Mouse (Mus musculus): Measurements from ENCODE around the gene Dvl2. TPM values are rescaled to one million over a fixed set of nuclear protein-coding genes. Genes with fewer than 3 reads are reported as not detected.

Gene Dvl2
- polyA plus RNA-seq, 1 experiment = 59.6 TPM

GRCm38 (mm10) chr11:69996161-69997061 lies 4.0 kb upstream of the Dvl2 start:
- TF ChIP-seq GATA1 (IDR thresholded peaks at IDR 0.05; ENCODE audit: low read length) = no peak

DNA sequence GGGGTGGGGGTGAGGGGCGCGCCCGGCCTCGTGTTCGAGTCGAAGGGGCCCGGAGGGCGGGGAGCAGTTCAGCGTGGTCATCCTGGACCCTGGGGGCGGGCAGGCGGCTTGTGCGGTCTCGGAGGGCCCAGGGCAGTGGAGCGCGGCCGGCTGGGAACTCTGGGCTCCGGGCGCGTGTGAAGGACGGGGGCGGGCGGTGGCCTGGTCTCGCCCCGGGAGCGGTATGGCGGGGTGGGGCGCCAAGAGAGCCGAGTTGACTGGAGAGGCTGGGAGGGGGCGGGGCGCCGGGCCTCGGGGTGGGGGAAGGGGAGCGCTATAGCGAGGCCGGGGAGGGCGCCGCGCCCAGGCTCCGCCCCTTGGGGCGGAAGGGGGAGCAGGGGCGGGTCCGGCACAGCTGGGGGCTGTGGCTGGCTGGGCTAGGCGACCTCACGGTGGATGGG lies 3.3 kb upstream of the Dvl2 start:
- no peak for TF ChIP-seq GATA1 (IDR thresholded peaks at IDR 0.05; ENCODE audit: low read length)

DNA sequence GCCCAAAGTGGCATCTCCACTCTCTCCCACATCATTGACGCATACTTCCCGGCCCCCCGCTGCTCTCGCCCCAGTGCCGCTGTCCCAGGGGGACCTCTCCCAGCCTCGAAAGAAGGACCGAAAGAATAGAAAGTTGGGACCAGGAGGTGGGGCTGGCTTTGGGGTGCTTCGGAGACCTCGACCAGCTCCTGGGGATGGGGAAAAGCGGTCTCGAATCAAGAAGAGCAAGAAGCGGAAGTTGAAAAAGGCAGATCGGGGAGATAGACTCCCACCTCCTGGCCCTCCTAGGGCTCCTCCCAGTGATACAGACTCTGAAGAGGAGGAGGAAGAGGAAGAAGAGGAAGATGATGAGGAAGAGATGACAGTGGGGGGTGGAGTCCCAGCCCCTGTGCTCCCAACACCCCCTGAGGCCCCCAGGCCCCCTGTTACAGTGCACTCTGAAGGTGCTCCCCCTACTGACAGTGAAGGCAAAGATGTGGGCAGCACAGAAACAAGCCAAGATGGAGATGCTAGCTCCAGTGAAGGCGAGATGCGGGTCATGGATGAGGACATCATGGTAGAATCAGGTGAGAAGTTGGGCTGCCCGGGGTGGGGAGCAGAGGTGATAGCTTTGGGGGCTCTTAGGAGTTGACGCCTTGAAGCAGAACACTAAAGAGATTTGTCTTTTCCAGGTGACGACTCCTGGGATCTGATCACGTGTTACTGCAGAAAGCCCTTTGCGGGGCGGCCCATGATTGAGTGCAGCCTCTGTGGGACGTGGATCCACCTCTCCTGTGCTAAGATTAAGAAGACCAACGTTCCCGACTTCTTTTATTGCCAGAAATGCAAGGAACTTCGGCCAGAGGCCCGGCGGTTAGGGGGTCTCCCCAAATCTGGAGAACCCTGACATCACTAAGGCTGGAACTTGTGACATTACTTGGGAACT lies 1.6 kb upstream of the Dvl2 start:
- no peak for TF ChIP-seq GATA1 (IDR thresholded peaks at IDR 0.05; ENCODE audit: low read length)

DNA sequence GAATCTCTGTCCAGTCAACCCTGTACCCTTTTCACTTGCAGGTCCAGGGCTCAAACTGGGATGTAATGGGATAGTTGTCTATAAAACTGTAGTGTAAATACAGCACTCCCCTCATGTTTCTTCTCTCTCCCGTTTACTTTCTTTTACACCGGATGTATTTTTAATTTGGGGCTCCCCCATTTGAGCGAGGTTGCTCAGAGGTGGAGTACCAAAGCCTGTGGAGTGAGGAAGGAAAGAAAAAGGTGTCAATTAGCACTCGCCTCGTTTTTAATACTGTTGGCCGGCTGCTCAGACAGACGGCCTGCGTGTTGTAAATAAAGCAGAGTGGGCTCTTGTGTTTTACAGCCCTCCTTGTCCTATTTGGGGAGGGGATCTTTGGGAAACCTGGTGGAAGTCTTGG lies 729 bp upstream of the Dvl2 start:
- TF ChIP-seq GATA1 (IDR thresholded peaks at IDR 0.05; ENCODE audit: low read length) = no peak

- no peak for TF ChIP-seq GATA1 (IDR thresholded peaks at IDR 0.05; ENCODE audit: low read length)
Measured at GRCm38 (mm10) chr11:70001159-70001558, 764 bp downstream of the Dvl2 start.

- no peak for TF ChIP-seq GATA1 (IDR thresholded peaks at IDR 0.05; ENCODE audit: low read length)
Measured at GRCm38 (mm10) chr11:70001865-70002264, 1.5 kb downstream of the Dvl2 start.

DNA sequence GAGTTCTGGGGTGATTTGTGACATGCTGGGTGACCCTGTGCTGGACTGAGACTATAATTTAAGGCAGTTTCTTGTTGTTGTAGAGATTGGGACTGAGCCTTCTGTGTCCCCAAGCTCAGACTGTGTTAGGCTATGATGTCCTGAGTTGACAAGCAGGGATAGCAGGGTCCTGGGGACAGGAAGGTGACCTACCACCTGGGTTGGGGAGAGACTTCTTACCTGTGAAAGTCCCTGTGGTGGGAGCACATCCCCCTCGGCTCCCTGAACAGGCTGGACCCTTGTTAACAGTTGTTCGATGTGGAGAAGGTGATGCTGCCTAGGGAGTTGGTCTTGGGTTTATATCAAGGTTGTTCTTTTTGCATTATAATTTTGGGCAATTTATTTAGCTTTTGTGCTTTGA lies 2.1 kb downstream of the Dvl2 start:
- TF ChIP-seq GATA1 (IDR thresholded peaks at IDR 0.05; ENCODE audit: low read length) = no peak

GRCm38 (mm10) chr11:70005521-70005920 lies 5.1 kb downstream of the Dvl2 start:
- no peak for TF ChIP-seq GATA1 (IDR thresholded peaks at IDR 0.05; ENCODE audit: low read length)

DNA sequence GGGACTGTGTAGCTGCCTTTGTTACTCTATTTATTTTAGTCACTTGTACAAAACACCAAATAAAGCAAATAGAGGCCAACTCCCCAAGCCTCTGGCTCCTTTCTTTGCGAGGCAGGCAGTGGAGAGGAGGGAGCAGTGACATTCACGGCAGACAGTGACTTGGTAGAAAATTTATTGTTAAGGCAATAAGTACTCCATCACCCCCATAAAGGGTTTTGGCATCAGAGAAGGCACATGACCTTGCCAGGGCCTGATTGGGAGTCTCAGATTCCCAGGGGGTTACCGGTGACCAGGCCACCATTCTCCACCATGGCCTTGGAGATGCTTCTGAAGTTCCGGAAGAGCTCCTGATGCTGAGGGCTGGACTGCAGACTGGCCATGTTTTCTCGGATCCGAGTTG lies 9.6 kb downstream of the Dvl2 start:
- no peak for TF ChIP-seq GATA1 (IDR thresholded peaks at IDR 0.05; ENCODE audit: low read length)

- TF ChIP-seq GATA1 (IDR thresholded peaks at IDR 0.05; ENCODE audit: low read length) = no peak
Measured at GRCm38 (mm10) chr11:70010548-70010947, 10.2 kb downstream of the Dvl2 start.

DNA sequence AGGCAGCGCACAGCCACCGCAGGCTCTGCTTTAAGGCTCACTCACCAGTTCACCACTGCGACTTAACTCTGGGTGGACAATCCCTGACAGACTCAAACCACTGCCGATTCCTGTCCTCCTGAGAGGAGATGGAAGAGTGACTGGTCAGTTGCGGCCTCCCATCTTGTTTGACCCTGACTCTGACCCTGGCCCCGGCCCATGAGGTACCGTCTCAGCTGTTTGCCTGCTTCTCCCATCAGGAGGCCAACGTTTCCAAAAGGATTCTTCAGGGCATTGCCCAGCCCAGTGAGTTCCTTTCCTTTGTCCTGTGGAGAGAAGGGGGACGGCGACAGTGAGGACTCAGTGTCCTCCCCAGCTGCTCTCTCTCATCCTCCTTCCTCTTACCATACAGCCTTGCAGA lies 10.6 kb downstream of the Dvl2 start:
- no peak for TF ChIP-seq GATA1 (IDR thresholded peaks at IDR 0.05; ENCODE audit: low read length)

DNA sequence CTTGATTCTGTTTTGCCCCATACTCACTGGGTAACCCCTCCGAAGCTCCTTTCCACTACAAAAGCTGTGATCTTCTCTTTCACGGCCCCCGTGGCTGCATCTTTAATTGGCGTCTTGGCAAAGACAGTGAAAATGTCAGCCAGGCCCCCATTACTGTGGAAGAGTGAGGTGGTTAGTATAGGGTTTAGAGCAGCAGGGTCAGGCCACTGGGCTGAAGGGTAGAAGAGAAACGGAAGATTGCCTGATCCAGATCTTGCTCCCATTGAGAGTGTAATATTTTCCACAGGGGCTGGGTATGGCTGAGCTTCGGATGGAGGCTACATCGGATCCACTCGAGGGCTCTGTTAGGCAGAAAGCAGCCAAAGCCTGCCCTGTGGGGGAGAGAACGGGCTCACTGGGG lies 12.5 kb downstream of the Dvl2 start:
- no peak for TF ChIP-seq GATA1 (IDR thresholded peaks at IDR 0.05; ENCODE audit: low read length)

- no peak for TF ChIP-seq GATA1 (IDR thresholded peaks at IDR 0.05; ENCODE audit: low read length)
Measured at GRCm38 (mm10) chr11:70013408-70013807, 13.0 kb downstream of the Dvl2 start.

DNA sequence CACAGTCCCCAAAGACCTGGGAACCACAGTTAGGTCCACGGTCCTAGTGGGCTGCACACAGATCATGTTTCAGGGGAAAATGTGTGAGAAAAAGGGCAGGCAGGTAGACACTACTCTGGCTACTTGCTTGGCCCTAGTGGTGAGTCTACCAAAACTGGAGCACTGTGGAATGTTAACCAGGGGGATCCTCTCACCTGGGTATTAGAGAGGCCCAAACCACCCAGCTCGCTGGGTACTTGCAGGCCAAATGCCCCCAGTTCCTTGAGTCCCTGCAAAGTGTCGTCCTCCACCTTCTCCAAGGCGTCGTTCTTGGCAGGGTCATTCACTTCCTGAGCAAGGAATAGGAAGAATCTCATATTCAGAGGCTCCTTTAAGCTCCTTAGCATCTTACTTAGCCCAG lies 13.7 kb downstream of the Dvl2 start:
- TF ChIP-seq GATA1 (IDR thresholded peaks at IDR 0.05; ENCODE audit: low read length) = no peak

DNA sequence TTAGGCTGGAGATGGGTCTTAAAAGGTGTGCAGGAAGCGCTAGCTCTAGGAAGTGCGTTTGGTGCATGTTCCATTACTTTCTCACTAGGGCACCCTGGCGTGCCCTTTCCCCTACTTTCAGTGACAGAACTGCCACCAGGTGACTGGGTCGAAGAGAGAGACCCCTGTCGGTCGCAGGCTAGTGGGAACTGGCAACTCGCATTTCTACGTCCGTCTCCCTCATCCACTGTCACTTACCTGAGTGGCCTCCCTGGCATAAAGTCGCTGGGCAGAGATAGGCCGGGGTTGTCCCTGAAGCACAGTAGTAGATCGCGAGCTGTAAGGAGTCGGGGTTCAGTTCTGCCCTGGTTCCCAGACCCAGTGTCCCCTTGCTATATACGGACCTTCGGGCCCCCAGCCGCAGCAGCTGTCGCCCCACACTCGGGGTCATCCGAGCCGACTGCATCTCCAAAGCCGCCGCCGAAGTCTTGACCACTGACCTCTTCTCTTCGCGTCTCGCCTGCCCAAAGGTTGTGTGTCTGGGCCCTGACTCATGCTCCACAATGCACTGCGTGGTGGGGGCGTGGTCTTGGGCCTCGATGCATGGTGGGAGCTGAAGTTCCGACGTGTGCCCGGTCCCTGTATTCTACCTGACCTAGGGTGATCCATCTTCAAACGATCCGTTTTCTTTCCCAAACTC lies 14.6 kb downstream of the Dvl2 start, which contains the start of gene Acadvl:
Gene Acadvl, minus strand, starts transcription at position 532 of the 679 bp plus-strand sequence.
- no peak for TF ChIP-seq GATA1 (IDR thresholded peaks at IDR 0.05; ENCODE audit: low read length)

- no peak for TF ChIP-seq GATA1 (IDR thresholded peaks at IDR 0.05; ENCODE audit: low read length)
Measured at GRCm38 (mm10) chr11:70015677-70016076, 15.3 kb downstream of the Dvl2 start.

All from G1E-ER4 (cell line).